Mouse (Mus musculus): ENCODE measurements around the gene Dolk. TPM values are rescaled to one million over a fixed set of nuclear protein-coding genes. Genes with fewer than 3 reads are reported as not detected.

Gene Dolk
- polyA plus RNA-seq (2012; ENCODE audit: insufficient read depth, insufficient read length, low replicate concordance, missing spikeins) = not detected in 2 replicates

- TF ChIP-seq POLR2A (IDR thresholded peaks at IDR 0.05; ENCODE audit: insufficient read depth, low read depth, low read length) (peak; percentile 81), CTCF (IDR thresholded peaks at IDR 0.05; ENCODE audit: insufficient read depth, low read depth, low read length) (no peak)
- H3K4me1 ChIP-seq (ENCODE audit: control insufficient read depth, insufficient read depth, low read length) = peaks cover 15% of the 10 kb centered on the region
- under 1% methylated on average over 68 of the region's 68 CpGs for WGBS
- H3K27ac ChIP-seq (ENCODE audit: insufficient read depth, low read depth, low read length) = peak within 1 kb of the TSS; percentile 18; the same call in 1 of the 2 replicates
- peak within 1 kb of the TSS; percentile 87 for H3K4me3 ChIP-seq (ENCODE audit: insufficient read depth, low read depth, low read length)
Observed at GRCm38 (mm10) chr2:30286192-30287026, at the start of gene Dolk, which contains the start of gene Nup188. Gene Dolk (minus strand): TSS chr2:30286334. Gene Nup188 (plus strand): TSS chr2:30286397.

GRCm38 (mm10) chr2:30335324-30335723, 49.2 kb upstream of the Dolk start:
- H3K27ac ChIP-seq (ENCODE audit: insufficient read depth, low read depth, low read length) = no peak overlapping the region
- 91% methylated on average over 2 of the region's 2 CpGs for WGBS
- no peak overlapping the region for H3K4me3 ChIP-seq (ENCODE audit: insufficient read depth, low read depth, low read length)
- H3K4me1 ChIP-seq (ENCODE audit: control insufficient read depth, insufficient read depth, low read length) = peaks cover 17% of the 10 kb centered on the region
- TF ChIP-seq CTCF (IDR thresholded peaks at IDR 0.05; ENCODE audit: insufficient read depth, low read depth, low read length) = no peak
- no peak for TF ChIP-seq POLR2A (IDR thresholded peaks at IDR 0.05; ENCODE audit: insufficient read depth, low read depth, low read length)

GRCm38 (mm10) chr2:30328791-30329190, 42.7 kb upstream of the Dolk start:
- TF ChIP-seq POLR2A (IDR thresholded peaks at IDR 0.05; ENCODE audit: insufficient read depth, low read depth, low read length) = no peak
- no peak for TF ChIP-seq CTCF (IDR thresholded peaks at IDR 0.05; ENCODE audit: insufficient read depth, low read depth, low read length)
- no peaks in the 10 kb centered on the region for H3K4me1 ChIP-seq (ENCODE audit: control insufficient read depth, insufficient read depth, low read length)
- H3K4me3 ChIP-seq (ENCODE audit: insufficient read depth, low read depth, low read length) = no peak overlapping the region
- 72% methylated on average over 3 of the region's 3 CpGs for WGBS
- no peak overlapping the region for H3K27ac ChIP-seq (ENCODE audit: insufficient read depth, low read depth, low read length)

- Histone ChIP-seq H3K4me1 (ENCODE audit: control insufficient read depth, insufficient read depth, low read length) (no peaks in the 10 kb centered on the region), H3K27ac (ENCODE audit: insufficient read depth, low read depth, low read length) (no peak overlapping the region), H3K4me3 (ENCODE audit: insufficient read depth, low read depth, low read length) (no peak overlapping the region)
- WGBS = 85% methylated on average over 7 of the region's 7 CpGs
- no peak for TF ChIP-seq POLR2A (IDR thresholded peaks at IDR 0.05; ENCODE audit: insufficient read depth, low read depth, low read length)
- no peak for TF ChIP-seq CTCF (IDR thresholded peaks at IDR 0.05; ENCODE audit: insufficient read depth, low read depth, low read length)
Observed at GRCm38 (mm10) chr2:30327276-30327675, 41.1 kb upstream of the Dolk start.

GRCm38 (mm10) chr2:30325296-30325695, 39.2 kb upstream of the Dolk start:
- H3K27ac ChIP-seq (ENCODE audit: insufficient read depth, low read depth, low read length) = no peak overlapping the region
- H3K4me1 ChIP-seq (ENCODE audit: control insufficient read depth, insufficient read depth, low read length) = no peaks in the 10 kb centered on the region
- no peak overlapping the region for H3K4me3 ChIP-seq (ENCODE audit: insufficient read depth, low read depth, low read length)
- 90% methylated on average over 5 of the region's 5 CpGs for WGBS
- no peak for TF ChIP-seq POLR2A (IDR thresholded peaks at IDR 0.05; ENCODE audit: insufficient read depth, low read depth, low read length)
- TF ChIP-seq CTCF (IDR thresholded peaks at IDR 0.05; ENCODE audit: insufficient read depth, low read depth, low read length) = no peak

GRCm38 (mm10) chr2:30323111-30323510, 37.0 kb upstream of the Dolk start:
- H3K27ac ChIP-seq (ENCODE audit: insufficient read depth, low read depth, low read length) = no peak overlapping the region
- WGBS = 75% methylated on average over 7 of the region's 7 CpGs
- no peaks in the 10 kb centered on the region for H3K4me1 ChIP-seq (ENCODE audit: control insufficient read depth, insufficient read depth, low read length)
- H3K4me3 ChIP-seq (ENCODE audit: insufficient read depth, low read depth, low read length) = no peak overlapping the region
- no peak for TF ChIP-seq POLR2A (IDR thresholded peaks at IDR 0.05; ENCODE audit: insufficient read depth, low read depth, low read length)
- no peak for TF ChIP-seq CTCF (IDR thresholded peaks at IDR 0.05; ENCODE audit: insufficient read depth, low read depth, low read length)

- H3K4me3 ChIP-seq (ENCODE audit: insufficient read depth, low read depth, low read length) = no peak overlapping the region
- TF ChIP-seq CTCF (IDR thresholded peaks at IDR 0.05; ENCODE audit: insufficient read depth, low read depth, low read length) (no peak), POLR2A (IDR thresholded peaks at IDR 0.05; ENCODE audit: insufficient read depth, low read depth, low read length) (no peak)
- H3K27ac ChIP-seq (ENCODE audit: insufficient read depth, low read depth, low read length) = no peak overlapping the region
- 95% methylated on average over 4 of the region's 4 CpGs for WGBS
- H3K4me1 ChIP-seq (ENCODE audit: control insufficient read depth, insufficient read depth, low read length) = no peaks in the 10 kb centered on the region
Observed at GRCm38 (mm10) chr2:30319260-30319659, 33.1 kb upstream of the Dolk start.

GRCm38 (mm10) chr2:30316955-30317354, 30.8 kb upstream of the Dolk start:
- Histone ChIP-seq H3K27ac (ENCODE audit: insufficient read depth, low read depth, low read length) (no peak overlapping the region), H3K4me1 (ENCODE audit: control insufficient read depth, insufficient read depth, low read length) (no peaks in the 10 kb centered on the region), H3K4me3 (ENCODE audit: insufficient read depth, low read depth, low read length) (no peak overlapping the region)
- 87% methylated on average over 5 of the region's 5 CpGs for WGBS
- TF ChIP-seq POLR2A (IDR thresholded peaks at IDR 0.05; ENCODE audit: insufficient read depth, low read depth, low read length) (no peak), CTCF (IDR thresholded peaks at IDR 0.05; ENCODE audit: insufficient read depth, low read depth, low read length) (no peak)

- TF ChIP-seq POLR2A (IDR thresholded peaks at IDR 0.05; ENCODE audit: insufficient read depth, low read depth, low read length) = no peak
- TF ChIP-seq CTCF (IDR thresholded peaks at IDR 0.05; ENCODE audit: insufficient read depth, low read depth, low read length) = no peak
- H3K4me3 ChIP-seq (ENCODE audit: insufficient read depth, low read depth, low read length) = no peak overlapping the region
- WGBS = 93% methylated on average over 4 of the region's 4 CpGs
- H3K27ac ChIP-seq (ENCODE audit: insufficient read depth, low read depth, low read length) = no peak overlapping the region
- H3K4me1 ChIP-seq (ENCODE audit: control insufficient read depth, insufficient read depth, low read length) = no peaks in the 10 kb centered on the region
Observed at GRCm38 (mm10) chr2:30316136-30316535, 30.0 kb upstream of the Dolk start.

Data from olfactory bulb, adult 2 months (tissue).